Mouse (Mus musculus): ENCODE measurements around the gene Eif4enif1. TPM values are rescaled to one million over a fixed set of nuclear protein-coding genes. Genes with fewer than 3 reads are reported as not detected.

The Eif4enif1 gene
- total RNA-seq, 2 experiments from 2014 or later: 68.7 to 71.5 TPM

- intact Hi-C loops (cut with DNase I): no loop called here
- DNase-seq (ENCODE audit: low spot score in 2 of 2): no peak
Observed at GRCm38 (mm10) chr11:3291311-3292061, 89.3 kb downstream of the Eif4enif1 start.

DNA sequence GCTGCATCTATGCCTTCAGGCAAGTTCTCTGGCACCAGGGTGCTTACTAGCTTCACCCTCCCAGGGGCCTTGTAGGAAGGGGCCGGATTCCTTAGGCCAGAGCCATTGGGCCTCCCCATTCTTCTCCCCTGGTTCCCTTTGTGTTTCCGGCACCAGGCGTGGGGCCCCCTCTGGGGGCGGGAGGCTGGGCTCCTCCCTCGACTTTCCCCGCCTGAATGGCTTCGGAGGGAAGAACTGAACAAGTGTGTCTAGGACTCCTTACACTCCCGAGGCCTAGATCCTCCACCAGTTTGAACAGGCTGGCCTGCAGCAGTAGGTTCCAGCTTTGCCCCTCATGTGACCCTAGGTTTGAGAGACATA is 89.8 kb downstream of the Eif4enif1 start:
- intact Hi-C loops (cut with DNase I): no loop called here
- no peak for DNase-seq (ENCODE audit: low spot score in 2 of 2)

DNA sequence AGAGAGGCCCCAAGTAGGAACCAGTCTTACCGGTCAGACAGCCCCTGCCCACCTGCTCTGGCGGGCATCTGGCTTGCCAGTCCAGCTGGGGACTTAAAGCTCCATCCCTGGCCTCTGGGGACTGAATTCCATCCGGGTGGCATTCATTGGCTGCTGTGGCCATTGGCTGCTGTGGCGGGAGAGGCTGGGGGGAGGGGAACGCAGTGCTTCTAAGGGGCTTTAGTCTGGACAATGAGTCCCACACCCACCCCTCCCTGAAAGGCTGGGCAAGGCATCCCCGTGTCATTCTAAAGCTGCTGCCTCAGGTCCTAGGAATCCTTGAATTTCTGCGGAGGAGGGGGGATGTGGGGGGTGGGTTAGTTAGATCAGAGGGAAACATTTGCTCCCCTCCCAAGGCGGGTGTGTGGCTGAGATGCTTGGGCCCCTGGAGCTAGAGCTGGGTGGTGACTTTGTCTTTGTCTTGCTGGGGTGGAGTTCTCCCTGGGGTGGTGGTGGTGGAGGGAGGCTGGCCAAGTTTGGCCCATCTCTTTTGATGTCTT is 90.6 kb downstream of the Eif4enif1 start:
- no peak for DNase-seq (ENCODE audit: low spot score in 2 of 2)
- intact Hi-C loops (cut with DNase I): no loop called here

- intact Hi-C loops (cut with DNase I): no loop called here
- DNase-seq (ENCODE audit: low spot score in 2 of 2): no peak
Observed at GRCm38 (mm10) chr11:3293361-3293760, 91.2 kb downstream of the Eif4enif1 start.

Other genes starting within 250 kb of the Eif4enif1 start
- 10 to 100 TPM; 48.2 to 69.5 TPM for gene Sfi1, start 8.9 kb upstream of the Eif4enif1 start, total RNA-seq (2021)
- gene Drg1, start 64.0 kb downstream of the Eif4enif1 start, total RNA-seq (2021): 10 to 100 TPM; 86.8 to 97.5 TPM
- gene Patz1, start 86.5 kb downstream of the Eif4enif1 start, total RNA-seq (2021): 10 to 100 TPM; 40.6 to 40.9 TPM
- gene Pik3ip1, start 128.0 kb downstream of the Eif4enif1 start, total RNA-seq (2021): 10 to 100 TPM; 26.3 to 29.1 TPM
- gene Limk2, start 206.8 kb downstream of the Eif4enif1 start, total RNA-seq (2021): 100 to 1,000 TPM in 1 of 2 experiments, 10 to 100 TPM in 1; 85.6 to 101 TPM
- gene Rnf185, start 250.0 kb downstream of the Eif4enif1 start, total RNA-seq (2021): 10 to 100 TPM; 27.5 to 29.2 TPM

Data from left cerebral cortex, postnatal 25 days (tissue).